Mouse (Mus musculus) kidney, adult 2 months (tissue): ENCODE measurements around the gene Timeless. TPM values are rescaled to one million over a fixed set of nuclear protein-coding genes. Genes with fewer than 3 reads are reported as not detected.

Experiments used
- DNase-seq: peaks from one replicate; pipeline ENCODE4 v3.0.0; 2021
- H3K27ac ChIP-seq: fragments of 200-500 bp; 2 replicates; pipeline ENCODE4 v1.5.1; 2012; ENCODE audit warnings: low read depth, low read length, control low read depth, inconsistent platforms; ENCODE audit not compliant: insufficient read depth
- H3K27me3 ChIP-seq: fragments of 200-500 bp; replicated peaks from 2 replicates; pipeline ENCODE4 v1.6.1; 2012; ENCODE audit warnings: mild to moderate bottlenecking, moderate library complexity, low read length, inconsistent platforms; ENCODE audit not compliant: control insufficient read depth, insufficient read depth
- H3K36me3 ChIP-seq: fragments of 200-500 bp; 2 replicates; pipeline ENCODE4 v1.6.1; 2012; ENCODE audit warnings: mild to moderate bottlenecking, moderate library complexity, low read length, inconsistent platforms; ENCODE audit not compliant: control insufficient read depth, insufficient read depth
- H3K4me1 ChIP-seq: fragments of 200-500 bp; 2 replicates; pipeline ENCODE4 v1.6.1; 2011; ENCODE audit warnings: low read length; ENCODE audit not compliant: control insufficient read depth, insufficient read depth
- H3K4me3 ChIP-seq: fragments of 200-500 bp; 2 replicates; pipeline ENCODE4 v1.5.1; 2011; ENCODE audit warnings: mild to moderate bottlenecking, low read depth, low read length, control low read depth; ENCODE audit not compliant: insufficient read depth
- CTCF ChIP-seq: fragments of 200-500 bp; conservative IDR thresholded peaks from 2 replicates; pipeline ENCODE4 v1.5.1; 2011; ENCODE audit warnings: low read depth, mild to moderate bottlenecking, control low read depth, low read length, moderate library complexity, mixed read lengths; ENCODE audit not compliant: insufficient read depth, insufficient read length
- POLR2A ChIP-seq: fragments of 200-500 bp; IDR thresholded peaks from one replicate; pipeline ENCODE4 v1.6.1; 2011; ENCODE audit warnings: low read depth, low read length, control low read depth
- WGBS: fragments of 180-500 bp; shearing (Covaris S2); methylation state at CpG from one replicate; pipeline ENCODE4 v1.1.7; 2018; 5-methylcytosine and 5-hydroxymethylcytosine counted together
- polyA plus RNA-seq: library from polyadenylated mRNA; depleted of rRNA; stranded (reverse); fragments of >200 nt; gene quantifications from 2 replicates; pipeline ENCODE4 v1.2.3, GENCODE M21; 2012

Timeless gene
- polyA plus RNA-seq, 1 experiment, result 3.8 TPM

DNA sequence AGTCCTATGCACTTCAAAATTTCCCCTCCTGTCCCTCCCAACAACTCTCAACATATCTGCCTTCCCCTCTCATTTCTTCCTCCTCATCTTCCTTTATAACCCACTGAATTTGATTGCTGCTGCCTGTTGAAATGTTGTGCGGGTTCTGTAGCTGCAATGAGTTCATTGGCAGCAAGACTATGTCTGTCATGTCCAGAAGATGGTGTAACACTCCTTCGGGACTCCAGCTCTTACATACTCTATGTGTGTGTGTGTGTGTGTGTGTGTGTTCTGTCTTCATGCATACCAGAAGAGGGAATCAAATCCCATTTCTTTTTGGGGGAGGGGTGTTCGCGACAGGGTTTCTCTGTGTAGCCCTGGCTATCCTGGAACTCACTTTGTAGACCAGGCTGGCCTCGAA is 16.9 kb upstream of the Timeless start:
- Histone ChIP-seq H3K36me3 (no peaks in the 10 kb centered on the region), H3K4me1 (peaks cover 3% of the 10 kb centered on the region; the same call in 1 of the 2 replicates), H3K27me3 (no peaks in the 10 kb centered on the region), H3K4me3 (no peak overlapping the region), H3K27ac (no peak overlapping the region)
- 75% methylated on average over 5 of the region's 5 CpGs for WGBS
- TF ChIP-seq POLR2A (no peak), CTCF (no peak)
- no peak for DNase-seq

DNA sequence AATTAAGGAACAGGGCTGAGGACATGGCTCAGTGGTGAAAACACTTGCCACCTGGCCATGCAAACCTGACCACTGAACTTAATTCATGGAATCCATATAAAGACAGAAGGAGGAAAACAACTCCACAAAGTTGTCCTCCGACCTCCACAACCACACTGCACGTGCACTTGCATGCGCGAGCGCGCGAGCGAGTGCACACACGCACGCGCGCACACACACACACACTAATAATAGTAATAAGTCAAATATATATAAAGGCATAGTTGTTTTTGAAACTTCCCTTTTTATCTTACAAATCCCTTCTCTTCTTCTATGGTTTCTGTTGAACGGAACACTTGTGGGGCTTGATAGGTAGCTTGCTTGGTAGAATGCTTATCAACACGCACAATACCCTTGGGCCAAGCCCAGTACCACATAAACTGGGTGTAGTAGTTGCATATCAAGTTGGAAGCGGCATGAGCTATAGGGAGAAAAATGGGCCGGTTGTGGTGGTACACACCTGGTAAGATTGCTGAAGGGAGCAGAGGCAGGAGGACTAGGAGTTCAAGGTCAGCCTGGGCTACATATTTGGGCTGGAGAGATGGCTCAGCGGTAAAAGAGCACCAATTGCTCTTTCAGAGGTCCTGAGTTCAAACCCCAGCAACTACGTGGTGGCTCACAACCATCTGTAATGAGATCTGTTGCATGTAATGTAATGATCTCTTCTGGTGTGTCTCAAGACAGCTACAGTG is 13.3 kb upstream of the Timeless start:
- Histone ChIP-seq H3K27me3 (no peaks in the 10 kb centered on the region), H3K27ac (no peak overlapping the region), H3K36me3 (no peaks in the 10 kb centered on the region), H3K4me1 (no peaks in the 10 kb centered on the region), H3K4me3 (no peak overlapping the region)
- TF ChIP-seq CTCF (no peak), POLR2A (no peak)
- 94% methylated on average over 18 of the region's 18 CpGs for WGBS
- no peak for DNase-seq

DNA sequence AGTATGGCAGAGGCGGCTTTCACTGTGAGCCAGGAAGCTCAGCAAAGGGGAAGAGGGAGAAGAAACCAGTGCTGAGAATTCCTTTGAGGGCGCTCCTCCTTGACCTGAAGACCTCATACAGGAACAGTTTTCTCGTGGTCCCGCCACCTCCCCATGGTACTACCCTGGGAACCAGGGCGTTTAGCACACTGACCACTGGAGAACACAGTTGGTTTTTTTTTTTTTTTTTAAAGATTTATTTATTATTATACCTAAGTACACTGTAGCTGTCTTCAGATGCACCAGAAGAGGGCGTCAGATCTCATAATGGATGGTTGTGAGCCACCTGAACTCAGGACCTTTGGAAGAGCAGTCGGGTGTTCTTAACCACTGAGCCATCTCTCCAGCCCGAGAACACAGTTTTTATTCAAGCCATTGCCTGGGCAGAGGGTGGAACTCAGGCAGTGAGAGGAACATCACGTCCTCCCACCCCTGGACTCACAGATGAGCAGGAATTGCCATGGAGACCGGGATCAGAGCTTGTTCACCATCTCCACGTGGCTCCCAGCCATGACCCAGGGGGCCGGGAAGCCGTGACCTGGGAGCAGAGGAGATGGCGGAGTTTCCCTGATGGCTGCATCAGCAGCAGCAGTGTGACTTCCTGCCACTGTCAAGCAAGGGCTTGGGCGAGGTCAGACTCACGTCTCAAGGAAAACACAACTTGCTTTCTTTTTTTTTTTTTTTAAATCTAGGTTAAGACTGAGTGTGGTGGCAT is 10.2 kb upstream of the Timeless start:
- H3K27me3 ChIP-seq, result no peaks in the 10 kb centered on the region
- no peaks in the 10 kb centered on the region for H3K36me3 ChIP-seq
- no peak overlapping the region for H3K27ac ChIP-seq
- WGBS, result 49% methylated on average over 16 of the region's 16 CpGs
- peak; percentile 27 for DNase-seq
- H3K4me1 ChIP-seq, result no peaks in the 10 kb centered on the region
- TF ChIP-seq POLR2A (no peak), CTCF (no peak)
- no peak overlapping the region for H3K4me3 ChIP-seq

DNA sequence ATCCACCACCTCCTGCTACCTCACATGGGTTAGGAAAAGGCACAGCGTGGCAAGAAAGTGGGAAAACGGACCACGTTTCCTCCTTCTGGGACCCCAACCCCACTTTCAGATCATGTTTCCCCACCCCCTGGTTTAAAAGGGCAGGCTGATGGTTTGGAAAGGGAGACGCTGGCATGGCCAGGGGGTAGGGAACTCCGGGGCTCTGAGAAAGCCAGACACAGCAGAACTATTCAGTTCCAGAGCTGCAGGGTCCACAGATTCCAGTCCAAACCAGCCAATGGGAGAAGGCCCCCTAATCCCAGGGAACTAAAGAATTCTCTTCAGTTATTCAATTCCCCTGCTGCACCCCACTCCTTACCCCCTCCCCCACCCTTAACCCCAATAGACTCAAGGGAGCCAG is 6.8 kb upstream of the Timeless start:
- no peak for TF ChIP-seq CTCF
- no peak for TF ChIP-seq POLR2A
- no peak for DNase-seq
- no peaks in the 10 kb centered on the region for H3K36me3 ChIP-seq
- H3K27ac ChIP-seq, result no peak overlapping the region
- H3K4me3 ChIP-seq, result no peak overlapping the region
- 54% methylated on average over 5 of the region's 5 CpGs for WGBS
- no peaks in the 10 kb centered on the region for H3K4me1 ChIP-seq
- no peaks in the 10 kb centered on the region for H3K27me3 ChIP-seq

DNA sequence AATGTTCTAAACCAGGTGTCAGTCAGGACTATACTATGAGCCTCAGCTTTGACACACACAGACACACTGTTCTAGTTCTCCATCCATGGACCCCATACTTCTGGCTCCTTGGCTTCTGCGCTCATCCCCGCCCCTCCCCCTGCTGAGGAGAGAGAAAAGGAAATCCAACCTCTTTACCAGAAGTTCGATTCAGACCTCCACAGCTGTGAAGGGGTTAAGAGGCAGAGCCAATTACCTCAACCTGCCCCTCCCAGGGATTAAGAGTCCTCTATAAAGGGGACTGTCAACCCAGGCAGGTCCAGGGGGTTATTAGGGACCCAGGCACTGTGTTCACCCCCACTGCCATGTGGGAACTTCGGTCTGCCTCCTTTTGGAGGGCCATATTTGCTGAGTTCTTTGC is 6.3 kb upstream of the Timeless start, which contains the start of gene Mip:
Gene Mip, plus strand, starts transcription at position 301 of the 400 bp plus-strand sequence.
- Histone ChIP-seq H3K27ac (no peak within 1 kb of the TSS), H3K4me3 (no peak within 1 kb of the TSS), H3K27me3 (no peaks in the 10 kb centered on the region), H3K36me3 (no peaks in the 10 kb centered on the region), H3K4me1 (no peaks in the 10 kb centered on the region)
- 56% methylated on average over 4 of the region's 4 CpGs for WGBS
- no peak for DNase-seq
- no peak for TF ChIP-seq POLR2A

DNA sequence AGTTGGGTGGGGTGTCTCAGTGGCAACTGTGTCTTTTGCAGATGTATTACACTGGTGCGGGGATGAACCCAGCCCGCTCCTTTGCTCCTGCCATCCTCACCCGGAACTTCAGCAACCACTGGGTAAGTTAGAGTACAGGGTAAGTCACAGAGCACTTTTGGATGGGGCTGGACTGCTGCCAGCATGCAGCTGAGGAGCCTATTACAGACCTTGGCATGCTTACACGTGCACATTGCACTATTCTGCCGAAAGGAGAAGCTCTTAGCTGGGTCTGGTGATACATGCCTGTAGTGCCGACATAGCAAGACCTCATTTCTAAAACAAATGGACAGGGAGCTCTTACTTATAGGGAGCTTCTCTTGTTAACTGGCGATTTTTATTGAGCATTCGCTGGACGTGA is 4.3 kb upstream of the Timeless start:
- TF ChIP-seq POLR2A, result no peak
- TF ChIP-seq CTCF, result no peak
- 76% methylated on average over 9 of the region's 9 CpGs for WGBS

GRCm38 (mm10) chr10:128228009-128228408 is 3.9 kb upstream of the Timeless start:
- no peaks in the 10 kb centered on the region for H3K27me3 ChIP-seq
- TF ChIP-seq POLR2A, result no peak
- DNase-seq, result no peak
- H3K4me3 ChIP-seq, result no peak overlapping the region
- no peaks in the 10 kb centered on the region for H3K36me3 ChIP-seq
- 88% methylated on average over 8 of the region's 8 CpGs for WGBS
- H3K27ac ChIP-seq, result no peak overlapping the region
- H3K4me1 ChIP-seq, result no peaks in the 10 kb centered on the region

More for the DNA sequence above, 4.3 kb upstream of the Timeless start:
- H3K36me3 ChIP-seq, result no peaks in the 10 kb centered on the region
- H3K27ac ChIP-seq, result no peak overlapping the region
- DNase-seq, result no peak
- no peaks in the 10 kb centered on the region for H3K4me1 ChIP-seq
- no peaks in the 10 kb centered on the region for H3K27me3 ChIP-seq
- no peak overlapping the region for H3K4me3 ChIP-seq
